Mouse (Mus musculus) lung, postnatal 36 days (tissue): Measurements from ENCODE around the gene AW551984.

Source experiments
- DNase-seq: peaks from one replicate; pipeline ENCODE4 v3.0.0; 2022; ENCODE audit warnings: mixed read lengths

AW551984 gene

DNA sequence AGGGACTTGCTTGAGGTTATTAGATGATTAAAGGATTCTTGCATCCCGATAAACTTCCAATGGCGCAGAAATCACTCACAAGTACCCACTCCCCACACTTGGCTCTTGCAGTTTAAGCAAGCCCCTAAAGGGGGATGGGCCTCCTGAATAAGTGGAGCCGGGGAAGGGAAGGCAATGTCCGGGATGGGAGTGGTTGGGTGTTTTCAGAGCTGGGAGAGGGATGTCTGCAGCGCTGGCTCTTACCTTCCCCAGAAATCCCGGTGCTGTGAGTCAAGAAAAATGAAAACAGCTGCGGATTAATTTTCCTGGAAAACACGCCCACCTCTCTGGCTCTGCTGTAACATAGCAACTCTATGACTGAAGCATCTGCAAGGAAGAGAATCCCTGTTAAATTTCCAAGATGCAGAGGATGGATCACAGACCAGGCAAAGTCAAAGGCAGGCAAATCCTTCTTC is at the start of gene AW551984:
AW551984 (minus strand) TSS at position 405 of the 455 bp plus-strand sequence.
- no peak for DNase-seq

DNA sequence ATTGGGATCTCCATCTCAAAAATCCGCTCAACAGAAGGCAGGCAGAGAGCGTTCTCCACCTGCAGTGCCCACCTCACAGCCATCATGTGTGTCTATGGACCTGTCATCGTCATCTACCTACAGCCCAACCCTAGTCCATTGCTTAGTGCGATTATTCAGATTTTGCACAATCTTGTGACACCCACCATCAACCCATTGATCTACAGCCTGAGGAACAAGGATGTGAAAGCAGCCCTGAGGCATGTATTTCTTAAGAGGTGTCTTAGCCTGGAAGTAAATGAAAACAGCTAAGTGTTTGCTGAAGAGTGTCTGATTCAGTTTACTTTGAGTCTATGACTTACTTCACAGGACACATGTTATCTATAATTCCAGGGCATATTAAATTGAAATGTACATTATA is 43.2 kb upstream of the AW551984 start:
- no peak for DNase-seq

DNA sequence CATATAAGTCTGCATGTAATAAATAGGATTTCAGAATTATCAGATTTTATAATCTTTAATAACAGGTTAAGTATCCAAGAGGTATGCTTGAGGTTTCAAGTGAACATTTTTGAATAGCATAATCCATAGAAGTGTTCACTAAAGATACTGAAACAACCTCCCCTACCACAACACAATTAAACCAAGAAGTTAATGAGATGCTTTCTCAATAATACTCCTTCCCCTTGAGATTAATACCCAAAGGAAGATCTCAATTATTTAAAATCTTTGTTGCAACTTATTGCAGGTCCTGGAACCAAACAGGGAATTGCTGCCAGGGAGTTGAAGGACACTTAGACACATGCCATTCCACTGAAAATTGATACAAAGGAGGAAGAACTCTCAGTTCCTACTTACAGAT is 40.6 kb upstream of the AW551984 start, which contains the start of gene Olfr961:
Olfr961 (plus strand) TSS at position 301 of the 400 bp plus-strand sequence.
- DNase-seq, result no peak

DNA sequence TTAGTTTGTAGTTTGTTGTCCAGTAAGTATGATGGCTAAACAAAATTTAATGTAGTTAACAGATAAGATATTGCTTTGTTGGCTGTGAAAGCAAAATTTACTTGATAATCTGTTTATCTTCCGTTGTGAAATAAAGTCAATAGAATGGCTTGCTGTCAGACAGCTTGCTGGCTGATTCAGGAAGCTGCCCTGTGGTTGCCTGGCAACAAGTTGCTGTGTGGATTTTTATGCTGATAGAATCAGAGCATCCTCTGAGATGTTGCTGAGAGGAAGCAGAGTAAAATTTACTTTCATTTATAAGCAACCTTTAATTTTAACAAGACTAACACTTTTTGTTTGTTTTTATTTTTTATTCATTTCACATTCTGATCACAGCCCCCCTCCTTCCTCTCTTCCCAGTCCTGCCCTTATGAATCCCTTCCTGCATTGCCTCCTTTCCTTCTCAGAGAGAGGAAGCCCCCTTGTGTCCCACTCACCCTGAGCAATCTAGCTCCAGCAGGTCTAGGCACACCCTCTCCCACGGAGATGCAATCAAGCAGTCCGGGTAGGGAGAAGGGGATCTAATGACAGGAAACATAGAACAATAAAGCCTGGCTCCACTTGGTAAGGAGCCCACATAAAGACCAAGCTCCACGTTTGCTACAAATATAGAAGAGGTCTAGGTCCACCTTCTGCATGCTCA is 29.9 kb upstream of the AW551984 start:
- DNase-seq, result no peak

DNA sequence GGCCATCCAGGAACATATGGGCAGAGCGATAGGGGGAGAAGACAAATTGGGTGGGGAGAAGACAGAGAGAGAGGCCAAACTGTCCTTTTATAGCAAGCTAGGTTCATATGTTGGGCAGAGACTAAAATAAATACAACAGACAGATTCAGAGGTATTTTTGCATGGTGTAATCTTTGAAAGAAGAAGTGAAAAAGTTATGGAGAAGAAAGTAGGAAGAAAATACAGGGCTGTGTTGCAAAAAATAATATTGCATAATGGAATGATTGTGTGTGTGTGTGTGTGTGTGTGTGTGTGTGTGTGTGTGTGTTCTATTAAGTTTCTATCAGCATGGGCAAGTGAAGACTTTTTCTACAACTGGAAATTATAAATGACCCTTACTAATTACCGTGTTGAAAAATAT is 24.9 kb upstream of the AW551984 start:
- DNase-seq, result no peak

DNA sequence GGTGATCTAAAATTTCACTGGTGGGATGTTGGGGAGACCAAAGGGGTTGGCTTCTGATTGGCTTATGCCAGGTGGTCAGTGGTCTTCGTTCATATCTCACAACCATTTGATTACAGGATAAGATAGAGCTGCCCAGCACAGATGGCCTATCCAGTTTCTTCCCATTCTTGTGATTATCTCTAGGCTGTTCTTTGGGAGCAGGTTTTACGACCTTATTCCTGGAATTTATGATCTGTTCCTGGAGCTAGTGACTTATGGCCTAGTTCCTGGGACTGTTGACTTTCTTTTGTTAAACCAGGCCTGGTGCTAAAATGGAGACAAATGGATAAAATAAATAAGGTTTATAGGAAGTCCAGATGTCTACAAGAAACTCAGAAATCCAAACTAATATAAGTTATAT is 20.5 kb upstream of the AW551984 start:
- DNase-seq, result no peak

DNA sequence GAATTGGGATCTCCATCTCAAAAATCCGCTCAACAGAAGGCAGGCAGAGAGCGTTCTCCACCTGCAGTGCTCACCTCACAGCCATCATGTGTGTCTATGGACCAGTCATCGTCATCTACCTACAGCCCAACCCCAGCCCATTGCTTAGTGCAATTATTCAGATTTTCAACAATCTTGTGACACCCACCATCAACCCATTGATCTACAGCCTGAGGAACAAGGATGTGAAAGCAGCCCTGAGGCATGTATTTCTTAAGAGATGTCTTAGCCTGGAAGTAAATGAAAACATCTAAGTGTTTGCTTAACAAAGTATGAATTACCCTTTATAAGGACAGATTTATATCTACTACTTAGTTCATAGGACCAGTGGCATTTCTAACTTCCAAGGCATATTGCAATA is 19.6 kb upstream of the AW551984 start:
- no peak for DNase-seq

DNA sequence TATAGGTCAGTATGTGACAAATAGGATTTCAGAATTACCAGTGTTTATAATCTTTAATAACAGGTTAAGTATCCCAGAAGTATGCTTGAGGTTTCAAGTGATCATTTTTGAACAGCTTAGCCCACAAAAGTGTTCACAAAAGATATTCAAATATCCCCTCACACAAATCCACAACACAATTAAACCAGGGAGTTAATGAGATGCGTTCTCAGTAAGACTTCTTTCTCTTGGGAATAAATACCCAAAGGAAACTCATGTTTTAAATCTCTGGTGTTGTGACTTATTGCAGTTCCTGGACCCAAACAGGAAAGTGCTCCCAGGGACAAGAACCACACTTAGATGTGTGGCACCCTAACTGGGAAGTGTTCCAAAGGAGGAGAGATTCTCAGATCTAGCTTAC is 16.9 kb upstream of the AW551984 start, which contains the start of gene Olfr960:
Olfr960 (plus strand) TSS at position 301 of the 400 bp plus-strand sequence.
- DNase-seq, result no peak

DNA sequence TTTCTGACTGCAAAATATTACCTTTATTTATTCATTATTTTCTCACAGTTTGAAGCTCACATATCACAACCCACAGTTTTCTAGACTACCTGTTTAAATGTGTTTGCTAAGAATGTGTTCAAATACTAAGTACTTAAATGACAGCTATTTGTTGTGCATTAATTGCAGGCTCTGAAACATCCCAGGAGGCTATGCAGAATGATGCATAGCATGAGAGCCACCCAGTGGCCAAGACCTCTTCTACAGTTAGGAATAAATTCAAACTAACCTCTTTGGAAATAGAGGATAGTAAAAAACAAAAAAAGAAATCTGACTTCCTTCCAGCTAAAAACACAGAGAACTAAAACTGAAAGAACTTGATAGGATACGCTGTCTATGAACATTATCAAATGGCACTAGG is 7.8 kb upstream of the AW551984 start:
- DNase-seq, result peak; percentile 1

DNA sequence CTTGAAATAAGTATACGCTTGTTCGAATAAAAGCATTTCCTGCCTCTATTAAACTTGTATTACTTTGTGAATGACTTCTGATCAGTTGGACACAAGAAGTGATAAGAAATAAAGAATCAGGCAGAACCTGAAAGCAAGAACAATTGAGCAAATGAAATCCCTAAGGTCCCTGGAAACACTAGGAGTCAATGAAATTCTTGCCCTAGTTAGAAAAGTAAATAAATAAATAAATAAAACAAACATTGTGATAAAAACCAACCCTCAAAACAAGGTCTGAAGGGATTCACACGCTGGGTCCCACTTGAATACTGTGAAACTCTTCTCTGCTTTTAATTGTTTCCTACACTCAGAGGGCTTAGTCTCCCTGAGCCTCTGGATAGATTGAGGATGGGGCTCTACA is 6.2 kb upstream of the AW551984 start, which contains the start of gene Olfr148:
Olfr148 (plus strand) TSS at position 301 of the 400 bp plus-strand sequence.
- no peak for DNase-seq

DNA sequence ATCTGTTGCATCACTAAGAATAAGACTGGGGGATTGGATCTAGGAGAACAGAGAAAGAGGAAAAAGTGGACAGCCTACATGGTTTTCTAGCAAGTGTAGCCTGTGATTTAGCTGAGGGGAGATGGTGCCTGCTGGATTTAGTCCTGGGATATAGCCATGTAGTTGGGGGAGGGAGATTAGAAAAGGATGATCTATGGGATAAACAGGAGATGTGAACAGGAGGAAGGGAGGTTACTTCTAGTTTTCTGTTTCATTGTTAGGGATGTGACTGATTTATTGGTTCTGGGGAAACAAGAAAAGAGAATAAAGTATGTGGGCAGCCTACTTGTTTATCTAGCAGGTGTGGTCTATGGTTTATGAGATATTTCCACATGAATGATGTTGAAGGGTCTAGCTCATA is 4.3 kb upstream of the AW551984 start:
- no peak for DNase-seq

DNA sequence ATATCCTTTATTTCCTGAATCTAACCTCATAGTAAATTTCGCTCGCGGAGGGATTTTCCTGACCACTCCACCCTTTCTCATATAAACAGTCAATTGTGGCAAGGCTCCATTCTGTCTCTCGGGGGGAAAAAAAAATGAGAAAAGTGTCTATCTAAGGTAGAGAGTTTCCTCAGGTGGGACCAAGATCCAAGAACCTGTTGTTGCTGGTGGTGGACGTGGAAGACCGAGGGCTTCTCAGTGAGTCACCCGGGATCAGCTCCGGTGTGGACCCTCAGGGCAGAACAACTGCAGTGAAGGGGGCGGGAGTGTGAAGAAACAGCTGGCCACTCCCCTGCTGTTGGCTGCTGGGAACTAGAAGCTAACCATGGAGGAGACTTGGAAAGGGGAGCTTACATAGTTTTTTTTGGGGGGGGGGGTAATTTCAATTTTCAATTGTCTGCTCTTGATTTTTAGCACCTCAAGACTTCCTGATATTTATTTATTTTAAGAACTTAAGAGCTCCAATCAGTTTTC is 814 bp downstream of the AW551984 start:
- DNase-seq, result no peak

DNA sequence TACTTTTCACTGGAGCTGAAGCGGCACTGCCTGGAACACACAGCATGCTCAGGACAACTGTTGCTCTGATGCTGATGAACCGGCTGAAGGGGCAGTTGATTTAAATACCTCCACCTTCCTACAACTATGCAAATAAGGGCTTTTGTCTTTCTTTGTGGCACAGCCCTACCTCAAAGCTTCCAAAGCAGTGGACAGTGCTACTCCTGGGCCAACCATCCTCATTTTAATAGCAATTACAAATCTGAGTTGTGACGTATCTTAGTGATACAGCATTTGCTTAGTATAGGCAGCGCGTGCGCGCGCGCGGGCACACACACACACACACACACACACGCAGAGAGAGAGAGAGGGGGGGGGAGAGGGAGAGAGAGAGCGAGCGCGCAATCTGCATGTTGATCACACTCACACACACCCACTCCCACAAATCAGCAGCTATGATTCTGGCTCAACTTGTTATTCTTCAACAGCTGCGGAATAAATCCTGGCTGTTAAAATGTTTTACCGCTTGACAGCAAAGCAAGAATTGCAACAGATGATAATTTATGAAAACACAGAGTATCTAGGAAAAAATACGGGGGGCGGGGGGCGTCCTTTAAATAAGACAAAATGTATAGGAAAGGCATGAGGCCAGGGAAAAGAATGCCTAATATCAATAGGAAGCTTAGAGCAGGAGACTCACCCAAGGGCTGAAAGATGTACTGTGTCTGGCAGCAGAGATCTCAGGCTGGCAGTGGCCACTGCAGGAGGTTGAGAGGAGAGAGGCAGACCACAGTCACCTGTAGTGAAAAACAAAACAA is 1.5 kb downstream of the AW551984 start:
- no peak for DNase-seq

DNA sequence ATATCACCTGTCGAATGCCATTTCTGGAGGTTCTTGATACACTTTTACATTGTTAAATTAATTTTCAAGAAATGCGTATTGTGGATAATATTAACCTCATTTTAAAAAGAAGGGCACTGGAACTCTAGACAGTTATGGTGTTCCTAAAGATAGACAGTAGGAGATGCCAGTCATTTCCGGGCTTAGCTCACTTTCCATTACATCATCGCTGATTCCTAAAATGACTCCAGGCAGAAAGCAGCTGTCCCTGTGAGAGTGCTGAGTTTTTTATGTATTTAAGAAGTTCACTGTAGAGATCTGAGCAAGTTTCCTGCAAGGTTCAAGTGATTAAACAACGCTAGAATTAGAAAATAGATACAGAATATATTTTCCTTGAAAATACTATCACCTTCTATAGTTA is 27.2 kb downstream of the AW551984 start:
- no peak for DNase-seq

DNA sequence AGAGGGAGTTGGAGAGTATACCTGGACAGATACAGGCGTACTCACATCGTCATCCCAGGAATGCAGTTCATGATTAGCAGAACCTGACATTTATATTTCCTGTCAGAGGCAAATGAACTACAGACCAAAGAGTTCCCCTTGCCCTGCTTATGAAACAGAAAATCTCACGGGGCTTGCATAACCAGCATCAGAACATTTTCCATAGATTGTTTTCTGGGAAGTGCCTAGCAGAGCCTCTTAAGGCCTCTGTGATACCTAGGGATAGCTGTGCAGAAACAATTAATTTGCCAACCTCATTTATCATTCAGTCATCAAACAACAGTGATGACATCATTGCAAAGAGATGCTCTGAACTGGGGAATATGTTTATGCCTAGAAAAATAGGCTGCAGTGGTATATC is 28.7 kb downstream of the AW551984 start, which contains the start of gene Olfr959:
Olfr959 (minus strand) TSS at position 101 of the 400 bp plus-strand sequence.
- no peak for DNase-seq

DNA sequence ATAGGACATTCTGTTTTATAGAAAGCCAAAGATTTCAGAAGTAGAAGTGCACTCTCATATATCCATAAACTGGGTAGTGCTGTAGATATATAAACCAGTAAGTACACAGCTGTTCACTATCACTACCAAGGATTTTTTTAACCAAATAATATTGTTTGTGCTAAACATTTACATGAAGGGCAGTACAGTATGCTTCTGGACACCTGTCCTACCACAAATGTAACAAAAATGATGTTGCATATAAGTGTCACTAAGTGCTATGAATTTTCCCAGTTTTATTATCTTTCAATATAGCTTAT is 45.9 kb downstream of the AW551984 start:
- DNase-seq, result no peak

DNA sequence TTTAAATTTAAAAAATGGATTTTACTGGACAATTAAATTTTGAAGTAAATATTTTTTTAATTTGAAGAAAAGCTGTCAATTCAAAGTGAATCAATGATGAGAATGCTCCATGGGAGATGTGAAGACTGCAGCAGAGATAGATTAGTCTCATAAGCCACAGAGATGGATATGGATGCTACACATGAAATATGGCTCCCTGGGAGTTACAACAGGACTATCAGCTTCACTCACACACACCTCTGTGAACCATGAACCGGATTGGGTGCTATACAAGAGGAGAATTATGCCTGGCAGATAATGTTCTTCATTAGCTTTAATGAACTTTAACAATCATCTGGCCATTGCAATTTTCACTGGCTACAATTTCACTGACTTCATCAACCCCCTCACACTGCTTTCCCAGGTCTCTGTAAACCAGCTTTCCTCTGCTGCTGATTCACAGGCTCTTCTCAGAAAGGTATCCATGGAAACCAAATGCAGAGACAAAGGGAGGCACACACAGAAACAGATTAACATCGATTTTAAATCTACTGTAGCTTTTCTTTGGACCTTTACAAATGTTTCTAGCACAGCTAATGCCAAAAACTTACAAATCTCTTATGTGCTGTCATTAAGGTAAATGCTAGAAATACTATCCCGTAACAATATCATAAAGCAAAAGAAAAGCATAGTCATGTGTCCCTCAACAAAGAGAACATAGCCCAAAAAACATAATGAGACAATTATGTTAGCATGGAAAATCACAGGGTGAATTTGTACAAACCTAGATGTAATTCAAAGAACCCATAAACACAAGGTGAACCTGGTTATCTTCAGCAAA is 46.5 kb downstream of the AW551984 start:
- DNase-seq, result no peak

DNA sequence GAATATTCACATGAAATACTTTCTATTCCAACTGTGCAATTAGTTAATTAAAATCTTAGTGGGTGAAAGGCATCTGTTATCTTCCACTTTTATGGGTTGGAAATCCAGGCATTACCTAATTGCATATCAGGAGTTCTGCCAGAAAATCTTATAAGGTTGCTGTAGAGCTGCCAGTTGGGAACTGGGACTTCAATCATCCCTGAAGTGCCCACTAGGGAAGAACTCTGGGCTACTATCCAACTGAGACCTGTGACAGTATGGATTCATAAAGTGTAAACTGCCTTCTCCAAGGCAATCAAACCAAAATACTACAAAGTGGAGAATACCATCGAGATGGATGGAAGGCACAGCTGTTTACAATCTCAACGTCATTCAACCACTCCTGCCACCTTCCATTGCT is 50.3 kb downstream of the AW551984 start, which contains the start of gene Olfr958:
Olfr958 (minus strand) TSS at position 109 of the 400 bp plus-strand sequence.
- no peak for DNase-seq

DNA sequence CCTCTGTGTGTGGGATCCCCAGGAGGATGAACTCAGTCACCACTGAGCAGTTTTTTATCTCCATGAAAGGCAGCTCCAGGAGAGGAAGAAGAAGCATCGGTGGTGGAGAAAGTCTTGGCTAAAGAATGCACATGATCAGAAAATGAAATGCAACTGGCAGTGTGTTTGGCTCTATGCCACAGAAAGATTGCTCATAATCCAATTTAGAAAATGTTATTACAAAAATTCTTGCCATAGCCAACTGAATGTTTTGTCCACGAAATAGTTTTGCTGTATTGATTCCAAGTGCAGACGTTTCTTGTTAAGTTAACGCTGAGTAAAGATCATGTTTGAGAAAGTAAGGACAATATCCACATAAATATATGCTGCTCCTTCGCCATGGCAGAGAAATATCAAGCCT is 53.4 kb downstream of the AW551984 start:
- DNase-seq, result peak; percentile 3
